Mouse (Mus musculus) G1E (cell line): Measurements from ENCODE around the gene Eps8.

Experiments used
- CTCF ChIP-seq: IDR thresholded peaks from 2 replicates; pipeline ENCODE4 v1.5.1; 2012; ENCODE audit warnings: low read depth, low read length, inconsistent platforms, mixed read lengths
- GATA1 ChIP-seq: IDR thresholded peaks from 2 replicates; pipeline ENCODE4 v1.6.1; 2012; ENCODE audit warnings: borderline replicate concordance, low read length, inconsistent platforms, mixed read lengths
- POLR2AphosphoS5 ChIP-seq: IDR thresholded peaks from 2 replicates; pipeline ENCODE4 v1.6.1; 2012; ENCODE audit warnings: low read depth, low read length, inconsistent platforms; ENCODE audit not compliant: insufficient replicate concordance
- TAL1 ChIP-seq: conservative IDR thresholded peaks from 2 replicates; pipeline ENCODE4 v1.6.1; 2012; ENCODE audit warnings: low read depth, low read length, inconsistent platforms, mixed read lengths

- no peak for TF ChIP-seq CTCF
- no peak for TF ChIP-seq GATA1
- TF ChIP-seq TAL1, result no peak
- TF ChIP-seq POLR2AphosphoS5, result no peak
Observed at GRCm38 (mm10) chr6:137550181-137550580, 104.5 kb downstream of the Eps8 start.
